Mouse (Mus musculus) left cerebral cortex, postnatal 14 days (tissue): ENCODE measurements around the gene Icam5. TPM values are rescaled to one million over a fixed set of nuclear protein-coding genes. Genes with fewer than 3 reads are reported as not detected.
"Not testable (repeated sequence)": the region's sequence is repeated elsewhere in the genome, so short reads cannot be mapped to it uniquely, and the experiment has no call there.

Experiments used
- DNase-seq, 2 experiments: peaks; one replicate each; pipeline ENCODE4 v3.0.0; 2021 to 2022; ENCODE audit warnings: low spot score in 2 of 2, mixed read lengths in 1 of 2
- intact Hi-C: fragments of 180-260 bp; cut with DNase I; formaldehyde crosslinking; loops from one replicate; pipeline ENCODE4 v1.15.1; 2025
- long read RNA-seq, 2 experiments: library from polyadenylated mRNA; stranded (forward); transcript quantifications; one replicate each; pipeline ENCODE4 v2.0.0; 2021
- total RNA-seq, 2 experiments: library from RNA; stranded (reverse); gene quantifications; 2 replicates each; pipeline ENCODE4 v1.2.3; 2021

Gene Icam5
- 100 to 1,000 TPM; 294 to 307 TPM for total RNA-seq
- long read RNA-seq, experiment 1, transcript Icam5-201 (11 exons, 2,947 nt) = major isoform, 129 of 209 reads
- long read RNA-seq, experiment 1, partial matches to known transcripts = 56 of 209 reads
- long read RNA-seq, experiment 1, other reads (novel, unspliced or antisense) = 24 of 209 reads
- long read RNA-seq, experiment 2, transcript Icam5-201 (11 exons, 2,947 nt) = major isoform, 113 of 196 reads
- long read RNA-seq, experiment 2, partial matches to known transcripts = 52 of 196 reads
- long read RNA-seq, experiment 2, other reads (novel, unspliced or antisense) = 31 of 196 reads

DNA sequence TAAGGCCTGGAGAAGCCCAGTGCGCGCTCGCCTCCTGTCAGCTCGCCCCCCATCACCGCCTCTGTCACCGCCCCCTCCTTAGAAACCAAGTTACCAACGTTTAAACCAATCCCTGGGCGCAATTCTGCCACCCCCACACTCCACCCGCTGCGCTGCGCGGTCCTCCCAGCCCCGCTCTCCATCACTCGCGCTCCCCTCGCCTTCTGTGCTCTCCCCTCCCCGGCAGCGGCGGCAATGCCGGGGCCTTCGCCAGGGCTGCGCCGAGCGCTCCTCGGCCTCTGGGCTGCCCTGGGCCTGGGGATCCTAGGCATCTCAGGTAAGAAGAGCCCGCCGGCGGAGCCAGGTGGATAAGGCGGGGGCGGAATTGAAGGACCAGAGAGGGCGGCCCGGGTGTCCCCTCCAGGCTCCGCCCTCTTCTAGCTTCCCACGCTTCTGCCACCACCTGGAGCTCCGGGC is at the start of gene Icam5:
Icam5 (plus strand) TSS at position 178 of the 456 bp plus-strand sequence.
- peak; percentile 87 to 91 for DNase-seq
- intact Hi-C loops = loop anchor here (2.0 to 5.0 kb wide), 3 partner anchors 41 to 105 kb away; partner anchors contain the start of genes Fdx1l, Gm38431, Gm49373 and Raver1

- DNase-seq = no peak
- intact Hi-C loops = no loop called here
Observed at GRCm38 (mm10) chr9:20982171-20982570, 49.7 kb upstream of the Icam5 start.

DNA sequence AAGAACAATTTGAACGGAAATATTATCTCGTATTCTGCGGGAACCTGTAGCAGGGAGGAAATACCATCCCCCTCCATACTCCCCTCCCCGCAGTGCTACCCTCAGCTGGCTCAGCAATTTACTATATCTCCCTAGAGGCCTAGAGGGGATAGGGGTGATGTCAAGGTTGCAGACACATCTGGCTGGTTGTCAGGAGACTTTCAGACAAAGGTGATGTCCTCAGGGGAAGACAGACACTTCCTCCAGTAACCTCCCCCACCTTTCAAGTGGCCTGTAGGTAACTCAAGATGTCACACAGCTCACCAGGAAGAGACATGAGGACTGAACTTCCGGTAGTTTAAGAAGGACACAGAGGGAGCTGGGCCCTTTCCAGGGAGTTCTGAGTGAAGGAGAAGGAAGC is 48.7 kb upstream of the Icam5 start:
- intact Hi-C loops = no loop called here
- no peak for DNase-seq

GRCm38 (mm10) chr9:20986952-20987686 is 44.8 kb upstream of the Icam5 start:
- DNase-seq = no peak
- intact Hi-C loops = no loop called here

- intact Hi-C loops = no loop called here
- no peak for DNase-seq
Observed at GRCm38 (mm10) chr9:20987953-20988352, 43.9 kb upstream of the Icam5 start.

GRCm38 (mm10) chr9:20990861-20991260 is 41.0 kb upstream of the Icam5 start:
- no peak for DNase-seq
- intact Hi-C loops = no loop called here

GRCm38 (mm10) chr9:20991587-20991986 is 40.3 kb upstream of the Icam5 start:
- DNase-seq = no peak
- intact Hi-C loops = no loop called here

- intact Hi-C loops = no loop called here
- no peak for DNase-seq
Observed at GRCm38 (mm10) chr9:20993165-20993898, 38.5 kb upstream of the Icam5 start.

GRCm38 (mm10) chr9:20995069-20995468 is 36.8 kb upstream of the Icam5 start:
- DNase-seq = no peak
- intact Hi-C loops = no loop called here

- intact Hi-C loops = no loop called here
- DNase-seq = no peak
Observed at GRCm38 (mm10) chr9:20997065-20997464, 34.8 kb upstream of the Icam5 start.

DNA sequence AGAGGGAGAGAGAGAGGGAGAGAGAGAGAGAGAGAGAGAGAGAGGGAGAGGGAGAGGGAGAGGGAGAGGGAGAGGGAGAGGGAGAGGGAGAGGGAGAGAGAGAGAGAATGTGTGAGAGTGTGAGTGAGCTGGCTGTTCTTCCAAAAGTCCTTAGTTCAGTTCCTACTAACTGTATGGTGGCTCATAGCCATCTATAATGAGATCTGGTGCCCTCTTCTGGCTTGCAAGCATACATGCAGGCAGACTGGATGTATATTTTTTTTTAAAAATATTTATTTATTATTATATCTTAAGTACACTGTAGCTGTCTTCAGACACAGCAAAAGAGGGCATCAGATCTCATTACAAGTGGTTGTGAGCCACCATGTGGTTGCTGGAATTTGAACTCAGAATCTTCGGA is 33.5 kb upstream of the Icam5 start:
- not testable (repeated sequence) for DNase-seq
- intact Hi-C loops = loop anchor here (2.0 kb wide), 1 partner anchor 98 kb away; no protein-coding TSS in a partner anchor

DNA sequence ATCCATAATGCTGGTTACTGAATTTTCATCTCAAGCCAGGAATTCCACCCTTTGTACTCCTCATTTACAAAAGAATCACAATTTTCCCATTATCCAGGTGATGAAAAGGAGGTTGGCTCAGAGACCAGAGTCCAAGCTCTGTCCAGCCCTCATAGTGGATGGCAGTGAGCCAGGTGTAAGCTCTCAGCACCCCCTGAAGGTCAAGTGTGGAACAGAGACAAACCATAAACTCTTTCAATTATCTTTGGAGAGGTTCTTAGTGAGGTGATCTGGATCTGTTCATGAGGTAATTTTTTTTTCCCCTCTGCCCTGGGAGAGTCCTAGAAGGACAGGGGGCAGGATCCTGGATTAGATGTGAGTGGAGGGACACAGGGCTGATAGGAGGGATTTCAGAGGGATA is 31.1 kb upstream of the Icam5 start:
- DNase-seq = no peak
- intact Hi-C loops = no loop called here

DNA sequence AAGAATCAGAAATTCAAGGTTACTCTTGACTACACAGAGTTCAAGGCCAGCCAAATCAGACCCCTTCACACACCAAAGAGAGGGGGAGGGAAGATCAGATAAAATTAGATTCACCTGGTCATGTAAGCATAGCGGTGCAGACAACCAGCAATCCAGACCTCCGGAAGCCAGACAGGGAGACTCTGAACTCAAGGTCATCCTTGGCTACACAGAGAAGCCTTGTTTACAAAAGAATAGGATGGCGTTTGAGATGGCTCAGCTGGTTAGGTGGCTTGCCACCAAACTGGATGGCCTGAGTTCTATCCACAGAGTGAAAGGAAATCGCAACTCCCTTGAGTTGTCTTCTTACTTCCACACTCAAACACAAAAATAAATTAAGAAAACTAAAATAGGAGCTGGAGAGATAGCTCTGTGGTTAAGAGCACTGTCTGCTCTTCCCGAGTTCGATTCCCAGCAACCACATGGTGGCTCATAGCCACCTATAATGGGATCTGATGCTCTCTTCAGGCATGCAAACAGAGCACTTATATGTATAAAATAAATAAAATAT is 30.1 kb upstream of the Icam5 start:
- DNase-seq = no peak
- intact Hi-C loops = loop anchor here (2.0 kb wide), 1 partner anchor 49 kb away; no protein-coding TSS in a partner anchor

DNA sequence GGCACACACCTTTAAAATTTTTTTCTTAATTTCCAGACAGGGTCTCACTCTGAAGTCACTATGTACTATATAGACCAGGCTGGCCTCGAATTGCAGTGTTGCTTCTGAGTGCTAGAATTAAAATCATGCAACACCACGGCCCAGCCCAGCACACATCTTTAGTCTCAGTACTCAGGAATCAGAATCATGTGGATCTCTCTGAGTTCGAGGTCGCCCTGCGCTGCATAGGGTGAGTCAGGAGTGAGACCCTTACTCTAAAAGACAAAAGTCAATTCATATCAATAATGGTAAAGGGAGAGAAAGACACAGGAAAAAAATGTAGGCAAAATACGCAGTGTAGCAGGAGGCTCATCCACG is 29.6 kb upstream of the Icam5 start:
- intact Hi-C loops = loop anchor here (2.0 kb wide), 1 partner anchor 49 kb away; no protein-coding TSS in a partner anchor
- no peak for DNase-seq

DNA sequence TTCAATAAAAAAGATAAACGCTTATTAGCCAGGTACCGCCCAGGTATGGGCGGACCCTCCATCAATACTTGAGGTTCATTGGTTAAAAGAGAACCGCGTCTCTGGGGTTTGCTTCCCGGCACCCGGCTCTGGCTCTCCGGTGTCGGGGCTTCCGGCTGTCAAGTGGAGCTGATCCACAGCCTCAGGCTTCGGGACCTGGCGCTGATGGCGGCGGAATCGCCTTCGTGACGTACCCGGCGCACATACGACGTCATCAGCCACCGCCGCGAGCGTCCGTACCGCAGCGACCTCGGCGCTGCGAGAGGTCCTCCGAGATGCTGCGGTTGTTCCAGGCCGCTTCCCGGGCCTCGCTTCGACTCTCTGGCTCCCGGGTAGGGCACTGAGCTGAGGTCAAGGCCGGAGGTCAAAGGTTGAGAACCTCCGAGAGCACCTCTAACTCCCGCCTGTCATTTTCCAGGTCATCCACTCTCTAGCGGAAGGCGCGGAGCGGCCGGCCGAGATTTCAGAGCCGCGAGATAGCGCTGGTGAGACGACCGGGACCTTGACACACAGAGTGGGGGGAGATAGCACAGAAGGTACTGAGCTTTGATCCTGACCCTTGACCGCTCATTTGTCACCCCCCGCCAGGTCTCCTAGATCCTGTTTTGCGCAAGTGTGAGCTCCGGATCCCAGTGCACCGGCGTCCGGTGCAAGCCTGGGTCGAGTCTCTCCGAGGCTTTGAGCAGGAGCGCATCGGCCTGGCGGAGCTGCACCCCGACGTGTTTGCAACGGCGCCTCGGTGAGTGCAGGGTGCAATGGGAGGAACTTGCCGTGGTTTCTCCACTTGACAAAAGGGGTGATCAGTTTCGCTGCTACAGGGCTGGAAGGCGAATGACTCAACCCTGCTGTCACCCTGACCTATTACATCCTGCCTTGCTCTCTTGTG is 29.0 kb upstream of the Icam5 start, which contains the start of gene Mrpl4:
Mrpl4 (plus strand) TSS at position 112 of the 925 bp plus-strand sequence.
- intact Hi-C loops = loop anchor here (2.0 kb wide), 1 partner anchor 50 kb away; no protein-coding TSS in a partner anchor
- DNase-seq = peak; percentile 87 to 93

DNA sequence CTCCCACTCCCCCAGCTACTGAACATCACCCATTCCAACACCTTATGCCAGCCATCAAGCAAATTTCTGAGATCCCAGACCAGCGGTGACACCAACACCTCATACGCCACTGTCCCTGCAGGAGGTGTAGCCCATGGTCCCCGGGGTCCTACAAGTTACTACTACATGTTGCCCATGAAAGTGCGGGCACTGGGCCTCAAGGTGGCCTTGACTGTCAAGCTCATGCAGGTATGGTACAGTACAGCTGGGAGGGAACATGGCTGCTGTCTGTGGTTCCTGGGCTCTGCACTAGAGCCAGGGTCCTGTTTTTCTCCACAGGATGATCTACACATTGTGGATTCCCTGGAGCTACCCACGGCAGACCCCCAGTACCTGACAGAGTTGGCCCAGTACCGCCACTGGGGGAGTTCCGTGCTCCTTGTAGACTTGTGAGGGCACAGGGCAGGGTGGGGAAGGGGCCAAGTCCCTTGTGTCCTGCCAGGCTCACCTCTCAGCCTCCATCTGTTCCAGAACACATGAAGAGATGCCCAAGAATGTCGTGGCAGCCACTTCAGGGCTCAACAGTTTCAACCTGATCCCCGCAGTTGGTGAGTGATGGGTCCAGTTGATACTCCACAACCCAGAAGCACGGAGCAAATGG is 24.4 kb upstream of the Icam5 start:
- intact Hi-C loops = no loop called here

DNA sequence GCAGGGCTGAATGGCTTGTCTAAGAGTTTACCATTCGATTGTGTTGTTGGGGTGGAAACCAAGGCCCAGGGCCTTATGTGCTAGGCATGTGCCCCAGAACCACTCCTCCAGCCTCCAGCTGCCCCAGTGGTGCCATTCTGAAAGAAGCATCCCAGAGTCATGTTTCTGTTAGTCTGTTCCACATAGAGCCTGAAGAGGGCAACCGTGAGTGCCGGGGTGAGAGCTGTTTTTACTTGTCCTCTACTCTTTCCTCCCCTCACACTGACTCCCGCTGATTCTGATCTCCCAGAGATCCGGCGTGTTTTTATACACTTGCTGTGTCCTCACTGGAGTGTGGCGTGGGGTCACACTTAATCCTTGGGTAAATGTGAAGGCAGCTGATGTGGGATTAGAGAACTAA is 23.9 kb upstream of the Icam5 start:
- intact Hi-C loops = no loop called here
- no peak for DNase-seq

More for the DNA sequence above, 24.4 kb upstream of the Icam5 start:
- DNase-seq = no peak

GRCm38 (mm10) chr9:21010362-21010761 is 21.5 kb upstream of the Icam5 start:
- DNase-seq = no peak
- intact Hi-C loops = no loop called here
